Mouse (Mus musculus): Measurements from ENCODE around the gene Arhgef17. TPM values are rescaled to one million over a fixed set of nuclear protein-coding genes. Genes with fewer than 3 reads are reported as not detected.

Gene Arhgef17
- polyA plus RNA-seq, 1 experiment from 2014 or later, result 4.4 TPM

DNA sequence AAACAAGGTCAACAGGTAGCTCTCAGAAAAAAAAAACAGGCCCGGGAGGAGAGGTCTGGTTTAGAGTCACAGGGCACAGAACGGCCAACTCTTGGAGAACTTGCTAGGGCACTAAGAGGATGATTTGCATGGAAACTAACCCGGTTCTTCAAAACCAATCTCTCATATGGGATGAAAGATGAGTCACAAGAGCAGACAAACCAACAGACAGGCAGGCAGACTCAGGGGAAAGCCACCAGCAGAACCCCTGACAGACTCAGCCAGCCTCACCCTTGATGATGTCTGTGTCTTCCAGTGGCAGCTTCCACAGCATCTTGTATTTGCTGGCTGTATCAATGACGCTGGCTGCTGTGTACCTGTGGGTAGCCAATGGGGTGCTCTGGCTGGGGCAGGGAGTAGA lies 50.0 kb downstream of the Arhgef17 start:
- 96% methylated on average over 4 of the region's 4 CpGs for WGBS
- no peak overlapping the region for H3K4me3 ChIP-seq
- no peak for ATAC-seq
- H3K4me2 ChIP-seq, result no peak overlapping the region
- H3K4me1 ChIP-seq, result peaks cover 4% of the 10 kb centered on the region; the same call in 1 of the 2 replicates
- H3K9me3 ChIP-seq (replicated peaks), result no peaks in the 10 kb centered on the region
- H3K27me3 ChIP-seq, result no peaks in the 10 kb centered on the region
- H3K27ac ChIP-seq, result no peak overlapping the region
- peaks cover 85% of the 10 kb centered on the region for H3K36me3 ChIP-seq (ENCODE audit: poor library complexity, severe bottlenecking)
- H3K9ac ChIP-seq, result no peak overlapping the region

DNA sequence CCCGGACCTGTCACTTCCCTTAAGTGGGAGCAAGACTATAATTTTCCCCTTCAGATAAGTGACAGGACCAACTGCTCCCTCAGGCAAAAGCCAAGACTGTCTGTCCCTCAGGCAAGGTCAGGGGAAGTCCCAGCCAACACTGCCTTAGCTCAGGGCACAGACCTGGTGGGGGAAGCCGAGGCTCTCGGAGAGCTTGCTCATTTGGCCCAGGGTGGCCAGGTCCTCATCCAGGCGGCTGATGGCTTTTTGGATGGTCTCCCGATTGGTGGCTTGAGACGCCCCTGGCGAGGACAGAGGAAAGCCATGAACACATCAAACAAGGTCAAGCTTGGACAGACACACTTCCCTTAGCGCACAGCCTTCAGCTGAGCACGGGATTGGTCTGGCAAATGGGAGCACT lies 50.4 kb downstream of the Arhgef17 start:
- Histone ChIP-seq H3K9ac (no peak overlapping the region), H3K27ac (no peak overlapping the region), H3K36me3 (ENCODE audit: poor library complexity, severe bottlenecking) (peaks cover 90% of the 10 kb centered on the region), H3K4me3 (no peak overlapping the region), H3K27me3 (no peaks in the 10 kb centered on the region), H3K4me2 (no peak overlapping the region), H3K4me1 (peaks cover 4% of the 10 kb centered on the region; the same call in 1 of the 2 replicates), H3K9me3 (replicated peaks) (no peaks in the 10 kb centered on the region)
- ATAC-seq, result no peak
- WGBS, result 95% methylated on average over 9 of the region's 9 CpGs

DNA sequence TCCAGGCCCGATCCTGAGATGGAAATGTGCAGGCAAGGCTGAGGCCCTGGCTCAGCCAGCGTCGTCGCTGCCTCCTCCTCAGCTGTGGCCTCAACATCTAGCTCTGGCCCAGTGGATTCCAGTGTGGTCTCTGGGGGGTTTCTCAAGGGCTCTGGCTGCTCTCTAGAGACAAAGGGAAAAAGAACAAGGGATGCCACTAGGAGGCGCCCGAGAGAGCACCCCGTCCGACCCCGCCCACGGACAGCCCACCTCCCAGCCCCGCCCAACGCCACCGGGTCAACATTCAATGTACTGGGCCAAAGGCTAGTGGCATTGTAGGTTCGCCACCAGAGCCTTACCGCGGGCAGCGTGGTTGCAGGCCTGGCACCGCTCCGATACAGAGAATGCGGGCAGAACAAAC lies 52.3 kb downstream of the Arhgef17 start:
- peak overlapping the region; percentile 20 for H3K4me2 ChIP-seq
- H3K27me3 ChIP-seq, result no peaks in the 10 kb centered on the region
- no peak overlapping the region for H3K4me3 ChIP-seq
- H3K9me3 ChIP-seq (replicated peaks), result no peaks in the 10 kb centered on the region
- H3K9ac ChIP-seq, result 0 out of 2 replicates have a peak overlapping the region, but pooled peaks have one; percentile 27
- ATAC-seq, result peak; percentile 37; the same call in 1 of the 2 replicates
- 11% methylated on average over 20 of the region's 20 CpGs for WGBS
- H3K4me1 ChIP-seq, result peaks cover 4% of the 10 kb centered on the region; the same call in 1 of the 2 replicates
- H3K36me3 ChIP-seq (ENCODE audit: poor library complexity, severe bottlenecking), result peaks cover 89% of the 10 kb centered on the region
- H3K27ac ChIP-seq, result no peak overlapping the region

DNA sequence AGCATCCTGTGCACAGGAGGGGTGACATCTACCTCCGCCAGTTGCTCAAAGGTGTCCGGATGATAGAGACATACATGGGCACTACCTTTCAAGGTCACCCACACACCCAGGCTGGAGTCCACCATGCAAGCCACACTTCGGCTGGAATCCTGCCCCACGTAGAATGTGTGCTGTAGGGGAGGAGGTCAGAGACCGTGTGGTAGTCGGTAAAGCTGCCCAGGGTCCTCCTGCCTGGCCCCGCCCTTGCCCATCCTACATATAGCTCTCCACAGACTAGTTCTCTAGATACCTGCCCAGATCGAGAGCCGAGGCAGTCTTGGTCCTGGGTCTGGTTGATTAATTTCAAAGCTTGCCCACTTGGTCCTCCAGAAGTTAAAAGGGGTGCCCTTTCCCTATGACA lies 55.1 kb downstream of the Arhgef17 start:
- no peaks in the 10 kb centered on the region for H3K9me3 ChIP-seq (replicated peaks)
- no peak overlapping the region for H3K27ac ChIP-seq
- H3K4me2 ChIP-seq, result no peak overlapping the region
- 95% methylated on average over 9 of the region's 9 CpGs for WGBS
- H3K4me1 ChIP-seq, result peaks cover 4% of the 10 kb centered on the region; the same call in 1 of the 2 replicates
- H3K27me3 ChIP-seq, result no peaks in the 10 kb centered on the region
- no peak for ATAC-seq
- H3K36me3 ChIP-seq (ENCODE audit: poor library complexity, severe bottlenecking), result peaks cover 83% of the 10 kb centered on the region
- no peak overlapping the region for H3K9ac ChIP-seq
- H3K4me3 ChIP-seq, result no peak overlapping the region

DNA sequence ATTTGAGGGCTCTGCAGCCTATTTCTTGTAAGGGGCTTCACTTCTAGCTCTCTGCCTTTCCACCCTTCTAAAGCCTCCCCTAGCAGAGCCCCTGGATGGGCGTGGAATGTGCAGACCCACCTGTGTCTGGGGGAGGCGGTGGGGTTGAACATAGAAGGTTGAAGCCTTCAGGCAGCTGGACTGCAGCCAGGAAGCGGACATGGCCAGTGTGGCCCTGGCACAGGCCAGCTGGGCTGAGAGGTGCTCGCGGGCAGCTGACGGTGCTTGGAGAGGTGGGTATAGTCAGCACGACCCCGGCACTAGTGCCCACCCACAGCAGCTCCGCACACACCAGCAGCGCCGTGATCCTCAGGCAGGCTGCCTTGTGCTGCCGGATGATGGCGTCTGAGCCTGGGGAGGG lies 55.6 kb downstream of the Arhgef17 start:
- Histone ChIP-seq H3K27ac (no peak overlapping the region), H3K4me2 (no peak overlapping the region), H3K36me3 (ENCODE audit: poor library complexity, severe bottlenecking) (peaks cover 78% of the 10 kb centered on the region), H3K4me3 (no peak overlapping the region), H3K4me1 (peaks cover 4% of the 10 kb centered on the region; the same call in 1 of the 2 replicates), H3K9me3 (replicated peaks) (no peaks in the 10 kb centered on the region), H3K9ac (no peak overlapping the region), H3K27me3 (no peaks in the 10 kb centered on the region)
- 92% methylated on average over 13 of the region's 13 CpGs for WGBS
- no peak for ATAC-seq

DNA sequence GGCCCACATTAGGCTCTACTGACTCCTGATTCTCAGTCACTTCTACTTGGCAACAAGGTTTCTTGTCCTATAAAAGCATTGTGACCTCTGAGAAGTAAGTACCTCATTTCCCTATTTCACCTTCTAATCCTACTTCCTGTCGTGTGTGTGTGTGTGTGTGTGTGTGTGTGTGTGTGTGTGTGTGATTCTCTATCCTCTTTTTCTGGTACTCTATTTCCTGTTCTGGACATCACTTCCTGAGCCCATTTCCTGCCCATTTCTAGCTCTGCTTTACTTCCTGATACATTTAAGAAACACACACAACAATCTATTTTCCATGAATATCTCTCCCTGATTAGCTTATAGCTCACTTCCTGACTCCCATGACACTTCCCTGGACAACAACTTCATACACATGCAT lies 56.1 kb downstream of the Arhgef17 start:
- no peaks in the 10 kb centered on the region for H3K27me3 ChIP-seq
- H3K4me3 ChIP-seq, result no peak overlapping the region
- peaks cover 4% of the 10 kb centered on the region; the same call in 1 of the 2 replicates for H3K4me1 ChIP-seq
- ATAC-seq, result no peak
- H3K36me3 ChIP-seq (ENCODE audit: poor library complexity, severe bottlenecking), result peaks cover 73% of the 10 kb centered on the region
- no peak overlapping the region for H3K9ac ChIP-seq
- H3K4me2 ChIP-seq, result no peak overlapping the region
- WGBS, result 93% methylated on average over 1 of the region's 1 CpGs
- no peaks in the 10 kb centered on the region for H3K9me3 ChIP-seq (replicated peaks)
- H3K27ac ChIP-seq, result no peak overlapping the region

DNA sequence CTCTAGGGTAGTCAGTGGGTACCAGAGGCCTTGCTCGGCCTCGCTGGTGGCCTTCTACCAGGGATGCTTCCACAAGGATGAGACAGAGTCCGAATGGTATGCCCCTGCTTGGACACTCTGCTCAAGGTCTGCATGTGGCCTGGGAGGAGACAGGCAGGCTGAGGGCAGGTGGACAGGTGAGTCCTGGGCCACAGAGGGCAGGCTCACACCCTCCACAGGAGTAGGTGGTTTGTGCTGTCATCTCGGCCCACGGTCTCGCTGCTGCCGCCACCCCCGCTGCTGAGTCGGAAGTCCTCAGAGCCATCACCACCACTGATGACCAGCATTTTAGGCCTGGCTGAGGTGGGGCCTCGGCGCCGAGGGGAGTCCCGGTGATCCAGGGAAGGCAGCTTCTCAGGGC lies 58.7 kb downstream of the Arhgef17 start:
- WGBS, result 94% methylated on average over 13 of the region's 13 CpGs
- Histone ChIP-seq H3K9ac (no peak overlapping the region), H3K4me3 (no peak overlapping the region), H3K4me1 (no peaks in the 10 kb centered on the region), H3K4me2 (no peak overlapping the region), H3K9me3 (replicated peaks) (no peaks in the 10 kb centered on the region), H3K27me3 (no peaks in the 10 kb centered on the region), H3K36me3 (ENCODE audit: poor library complexity, severe bottlenecking) (peaks cover 49% of the 10 kb centered on the region), H3K27ac (no peak overlapping the region)
- ATAC-seq, result no peak

DNA sequence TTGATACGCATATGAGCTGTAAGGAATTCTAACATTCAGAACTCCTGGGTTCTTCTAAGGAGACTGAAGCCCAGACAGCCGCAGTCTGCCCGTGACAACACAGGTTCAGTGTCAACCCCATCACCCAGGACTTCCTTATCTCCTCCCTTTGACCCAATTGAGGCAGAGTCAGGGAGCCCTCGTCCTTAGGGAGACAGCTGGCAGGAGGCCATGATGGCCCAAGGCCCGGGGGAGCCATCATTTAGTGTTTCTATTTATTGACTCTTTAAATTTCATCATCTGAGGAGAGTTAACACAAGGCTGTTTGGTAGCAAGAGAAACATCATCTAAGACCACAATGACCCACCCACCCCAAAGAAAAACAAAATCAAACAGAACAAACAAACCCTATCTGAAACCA lies 60.0 kb downstream of the Arhgef17 start:
- WGBS, result 91% methylated on average over 5 of the region's 5 CpGs
- no peaks in the 10 kb centered on the region for H3K27me3 ChIP-seq
- ATAC-seq, result no peak

DNA sequence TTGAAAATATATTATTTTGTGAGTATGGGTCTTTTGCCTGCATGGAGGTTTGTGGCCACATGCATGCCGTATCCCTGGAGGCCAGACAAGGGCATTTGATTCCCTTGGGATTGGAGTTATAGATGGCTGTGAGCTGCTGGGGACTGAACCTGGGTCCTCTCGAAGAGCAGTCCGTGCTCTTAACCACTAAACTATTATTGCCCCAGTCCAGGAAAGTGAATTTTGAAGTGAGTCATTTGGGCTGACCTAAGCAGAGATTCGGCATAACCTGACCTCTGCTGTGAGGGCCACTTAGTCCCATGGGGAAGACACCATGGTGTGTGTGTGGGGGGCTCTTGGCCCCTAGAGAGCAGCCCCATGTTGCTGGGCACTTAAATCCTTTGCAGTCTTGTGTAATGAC lies 60.6 kb downstream of the Arhgef17 start:
- Histone ChIP-seq H3K4me3 (no peak overlapping the region), H3K4me2 (no peak overlapping the region), H3K4me1 (no peaks in the 10 kb centered on the region), H3K36me3 (ENCODE audit: poor library complexity, severe bottlenecking) (peaks cover 31% of the 10 kb centered on the region), H3K9ac (no peak overlapping the region), H3K27ac (no peak overlapping the region), H3K9me3 (replicated peaks) (no peaks in the 10 kb centered on the region), H3K27me3 (no peaks in the 10 kb centered on the region)
- no peak for ATAC-seq
- WGBS, result 93% methylated on average over 4 of the region's 4 CpGs

More for the DNA sequence above, 60.0 kb downstream of the Arhgef17 start:
- Histone ChIP-seq H3K4me2 (no peak overlapping the region), H3K4me1 (no peaks in the 10 kb centered on the region), H3K4me3 (no peak overlapping the region), H3K27ac (no peak overlapping the region), H3K9ac (no peak overlapping the region), H3K36me3 (ENCODE audit: poor library complexity, severe bottlenecking) (peaks cover 36% of the 10 kb centered on the region), H3K9me3 (replicated peaks) (no peaks in the 10 kb centered on the region)

DNA sequence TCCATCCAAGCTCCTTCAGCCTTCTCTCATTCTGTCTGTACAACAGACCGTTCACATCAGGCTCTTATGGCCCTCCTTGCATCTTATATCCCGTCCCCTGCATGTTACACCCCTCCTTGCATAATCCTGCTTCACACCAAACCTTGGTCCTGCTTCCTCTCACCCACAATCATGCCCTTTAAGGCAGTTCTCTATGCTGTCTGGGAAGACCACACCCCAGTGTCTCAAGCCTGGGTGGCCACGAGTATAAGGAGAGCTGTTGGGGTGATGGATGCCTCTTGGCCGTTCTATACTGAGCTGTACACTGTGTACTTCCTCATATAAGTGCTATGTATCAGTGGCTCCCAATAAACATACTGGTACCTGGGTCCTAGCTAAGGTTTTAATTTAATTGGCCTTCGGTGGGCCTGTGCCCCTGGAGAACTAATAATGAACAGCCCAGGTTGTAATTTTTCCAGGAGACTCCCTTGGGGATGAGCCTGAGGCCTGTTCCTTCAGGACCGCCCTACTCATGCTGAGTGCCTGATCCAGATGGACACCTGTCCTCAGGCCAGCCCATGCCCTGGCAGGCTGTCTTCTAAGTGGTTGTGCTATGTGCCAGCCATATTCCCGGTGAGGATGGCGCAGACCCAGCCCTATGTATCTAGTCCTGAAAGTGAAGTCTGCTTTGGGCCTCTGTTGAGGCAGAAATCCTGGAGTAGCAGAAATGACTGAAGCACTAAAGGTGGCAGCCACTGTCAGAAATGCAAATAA lies 61.9 kb downstream of the Arhgef17 start:
- no peak for ATAC-seq
- Histone ChIP-seq H3K27me3 (no peaks in the 10 kb centered on the region), H3K27ac (no peak overlapping the region), H3K4me1 (no peaks in the 10 kb centered on the region), H3K9ac (no peak overlapping the region), H3K4me3 (no peak overlapping the region), H3K4me2 (no peak overlapping the region), H3K36me3 (ENCODE audit: poor library complexity, severe bottlenecking) (peaks cover 21% of the 10 kb centered on the region), H3K9me3 (replicated peaks) (no peaks in the 10 kb centered on the region)
- WGBS, result 92% methylated on average over 8 of the region's 8 CpGs

DNA sequence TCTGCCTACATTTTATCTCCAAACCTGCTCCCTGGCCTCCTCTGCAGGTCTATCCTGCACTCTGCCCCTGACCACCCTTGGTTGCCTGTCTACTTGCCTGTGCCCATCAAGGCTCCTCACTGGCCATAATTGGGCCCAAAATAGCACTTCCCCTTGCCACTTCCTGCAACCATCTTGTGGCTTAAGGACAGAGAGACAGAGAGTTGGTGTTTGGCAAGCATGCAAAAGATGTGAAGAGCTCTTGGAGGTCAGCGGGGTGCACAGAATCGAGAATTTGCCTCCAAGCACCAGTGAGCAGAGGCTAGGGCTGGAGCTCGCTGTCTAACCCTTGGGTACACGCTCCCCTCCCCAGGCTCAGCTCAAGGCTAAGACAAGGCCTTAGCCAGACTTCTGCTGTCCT lies 63.4 kb downstream of the Arhgef17 start:
- H3K27ac ChIP-seq, result no peak overlapping the region
- WGBS, result 75% methylated on average over 4 of the region's 4 CpGs
- H3K4me2 ChIP-seq, result no peak overlapping the region
- H3K27me3 ChIP-seq, result no peaks in the 10 kb centered on the region
- ATAC-seq, result no peak
- no peak overlapping the region for H3K9ac ChIP-seq
- no peak overlapping the region for H3K4me3 ChIP-seq
- no peaks in the 10 kb centered on the region for H3K4me1 ChIP-seq
- H3K36me3 ChIP-seq (ENCODE audit: poor library complexity, severe bottlenecking), result peaks cover 15% of the 10 kb centered on the region
- H3K9me3 ChIP-seq (replicated peaks), result no peaks in the 10 kb centered on the region

DNA sequence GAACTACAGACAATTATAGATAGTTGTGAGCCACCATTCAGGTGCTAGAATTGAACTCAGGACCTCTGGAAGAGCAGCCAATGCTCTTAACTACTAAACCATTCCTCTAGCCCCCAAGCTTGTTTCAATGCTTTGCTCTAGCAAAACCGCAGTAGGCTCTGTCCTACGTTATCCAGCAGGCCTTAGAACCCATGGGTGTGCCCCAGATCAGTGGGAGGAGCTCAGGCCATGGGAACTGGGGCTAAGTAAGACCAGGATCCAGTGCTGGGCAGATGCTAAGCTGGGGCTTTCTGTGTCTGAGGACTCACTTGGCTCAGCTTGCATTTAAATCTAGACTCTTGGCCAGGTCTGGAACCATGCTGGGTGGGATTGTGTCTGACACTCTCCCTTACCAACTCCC lies 64.3 kb downstream of the Arhgef17 start:
- Histone ChIP-seq H3K27ac (no peak overlapping the region), H3K4me2 (no peak overlapping the region), H3K4me1 (peaks cover 2% of the 10 kb centered on the region), H3K9me3 (replicated peaks) (no peaks in the 10 kb centered on the region), H3K36me3 (ENCODE audit: poor library complexity, severe bottlenecking) (peaks cover 5% of the 10 kb centered on the region), H3K4me3 (no peak overlapping the region), H3K27me3 (no peaks in the 10 kb centered on the region), H3K9ac (no peak overlapping the region)
- 58% methylated on average over 2 of the region's 2 CpGs for WGBS
- ATAC-seq, result no peak

DNA sequence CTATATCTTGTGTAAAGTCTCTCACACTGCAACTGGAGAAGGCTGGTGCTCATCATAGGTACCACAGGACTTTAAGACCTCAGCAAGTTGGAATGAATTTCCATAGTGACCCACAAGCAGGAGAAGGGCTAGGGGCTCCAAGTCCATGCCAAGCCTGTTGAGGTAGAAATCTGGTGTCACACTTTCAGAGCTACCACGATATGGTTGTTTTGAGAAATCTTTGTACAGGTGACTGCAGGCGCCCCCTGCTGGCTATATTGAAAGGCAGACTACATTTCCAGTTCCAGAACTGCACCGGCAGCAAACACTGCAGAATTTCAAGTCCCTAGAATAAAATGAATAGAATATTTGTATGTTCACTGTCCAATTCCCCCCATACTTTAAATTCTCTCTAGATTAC lies 65.2 kb downstream of the Arhgef17 start:
- Histone ChIP-seq H3K27ac (no peak overlapping the region), H3K4me1 (peaks cover 9% of the 10 kb centered on the region), H3K9me3 (replicated peaks) (no peaks in the 10 kb centered on the region), H3K4me2 (no peak overlapping the region), H3K36me3 (ENCODE audit: poor library complexity, severe bottlenecking) (no peaks in the 10 kb centered on the region), H3K27me3 (no peaks in the 10 kb centered on the region), H3K4me3 (no peak overlapping the region), H3K9ac (no peak overlapping the region)
- no peak for ATAC-seq
- 14% methylated on average over 3 of the region's 3 CpGs for WGBS

Data from forebrain, embryonic 13.5 days (tissue).